In the genomic region with DNA sequence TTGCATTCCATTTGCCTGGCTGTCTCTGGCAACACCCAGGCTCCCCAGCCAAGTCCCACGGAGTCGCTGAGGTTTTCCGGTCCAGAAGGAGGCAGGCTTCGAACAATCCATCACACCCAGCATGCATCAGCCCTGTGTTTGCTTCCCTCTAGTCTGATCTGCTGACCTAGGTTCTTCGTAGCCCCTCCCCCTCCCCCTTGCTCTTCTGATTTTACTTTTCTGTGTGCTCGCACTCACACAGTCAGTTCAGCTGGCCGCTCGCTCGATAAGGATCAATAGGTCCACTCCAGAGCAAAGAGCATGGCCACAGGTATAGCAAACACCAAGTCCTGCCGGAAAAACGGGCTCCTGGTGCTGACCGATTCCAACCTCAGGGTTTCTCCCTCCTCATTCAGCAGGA, we compare ENCODE assay signal across 12 mouse cellular contexts. TPM values are rescaled to one million over a fixed set of nuclear protein-coding genes. Genes with fewer than 3 reads are reported as not detected.
DNase-seq lines count a peak whose midpoint lies in the region; ATAC-seq and TF ChIP-seq lines count a peak whose summit lies in the region.
"Had no signal": no experiment of that assay in that cellular context is flagged by ENCODE, and none has a peak within 500 bp of the region (broad histone marks: within the 10 kb centered on the region; RNA-seq: fewer than 3 reads in every experiment).

No protein-coding gene starts in this region.

- intact Hi-C loops in left cerebral cortex, postnatal 4 days (cut with DNase I): no loop called here

- WGBS in heart, embryonic 12.5 days: 15% methylated on average over 12 of the region's 12 CpGs
- WGBS in embryonic facial prominence, embryonic 10.5 days: 7% methylated on average over 12 of the region's 12 CpGs
- 10% methylated on average over 12 of the region's 12 CpGs for WGBS in liver, embryonic 14.5 days (ENCODE audit: insufficient replicate concordance)

- DNase-seq in heart, adult 18-20 months: no peak
- peak; percentile 24 to 38 for DNase-seq in kidney, postnatal 4 days
- DNase-seq in kidney, adult 11 months: no peak
- no peak for DNase-seq in embryonic facial prominence, embryonic 10.5 days (ENCODE audit: low spot score)
- DNase-seq in liver, embryonic 14.5 days (ENCODE audit: low read depth in 3 of 3, low spot score in 3 of 3): peak in 1 of 3 experiments; percentile 38
- DNase-seq in left cerebral cortex, postnatal 4 days: no peak
- DNase-seq in layer of hippocampus, adult 18-20 months (ENCODE audit: low spot score in 2 of 2): no peak
- DNase-seq: adrenal gland, postnatal 25 days; cerebellum, adult 8-10 months; gastrocnemius, adult 2 months had no signal

- peaks cover 37% of the 10 kb centered on the region for H3K4me1 ChIP-seq in heart, embryonic 12.5 days (replicated peaks)
- peaks cover 55% of the 10 kb centered on the region for H3K4me1 ChIP-seq in embryonic facial prominence, embryonic 10.5 days
- peaks cover 0 to 13% of the 10 kb centered on the region in 2 experiments; a peak in 2 of 4 replicates for H3K4me1 ChIP-seq in liver, embryonic 14.5 days (replicated peaks; ENCODE audit: control insufficient read depth in 2 of 2, insufficient read depth in 2 of 2, low read length in 1 of 2)

- no peak for ATAC-seq in heart, embryonic 12.5 days (ENCODE audit: insufficient number of reproducible peaks, low FRiP score)
- ATAC-seq in liver, embryonic 14.5 days (ENCODE audit: insufficient read depth): peak; percentile 57

- H3K27ac ChIP-seq in heart, embryonic 12.5 days (ENCODE audit: poor library complexity, severe bottlenecking): no peak overlapping the region
- peak overlapping the region; percentile 40; the same call in 1 of the 2 replicates for H3K27ac ChIP-seq in embryonic facial prominence, embryonic 10.5 days (replicated peaks)
- peak overlapping the region; percentile 37; the same call in 1 of the 2 replicates for H3K27ac ChIP-seq in liver, embryonic 14.5 days
- H3K27ac ChIP-seq: gastrocnemius, adult 2 months; limb, embryonic 13.5 days had no signal

- no peaks in the 10 kb centered on the region for H3K9me3 ChIP-seq in heart, embryonic 12.5 days (replicated peaks)
- no peaks in the 10 kb centered on the region for H3K9me3 ChIP-seq in embryonic facial prominence, embryonic 10.5 days
- no peaks in the 10 kb centered on the region for H3K9me3 ChIP-seq in liver, embryonic 14.5 days (ENCODE audit: control insufficient read depth, low read length)
- H3K9me3 ChIP-seq: limb, embryonic 13.5 days had no signal

- no peak for TF ChIP-seq CTCF in liver, embryonic 14.5 days (IDR thresholded peaks at IDR 0.05; ENCODE audit: low read depth)

- no peak overlapping the region for H3K4me3 ChIP-seq in heart, embryonic 12.5 days
- peak overlapping the region; percentile 41; the same call in 1 of the 2 replicates for H3K4me3 ChIP-seq in embryonic facial prominence, embryonic 10.5 days
- no peak overlapping the region for H3K4me3 ChIP-seq in liver, embryonic 14.5 days (ENCODE audit: insufficient read depth in 1 of 2, low read depth in 2 of 2, low read length in 2 of 2)
- H3K4me3 ChIP-seq: limb, embryonic 13.5 days had no signal

- H3K36me3 ChIP-seq in heart, embryonic 12.5 days: no peaks in the 10 kb centered on the region
- peaks cover 19% of the 10 kb centered on the region for H3K36me3 ChIP-seq in embryonic facial prominence, embryonic 10.5 days (replicated peaks)
- no peaks in the 10 kb centered on the region for H3K36me3 ChIP-seq in liver, embryonic 14.5 days (replicated peaks; ENCODE audit: control insufficient read depth, insufficient read depth, low read depth)

- no peak overlapping the region for H3K9ac ChIP-seq in heart, embryonic 12.5 days
- no peak overlapping the region for H3K9ac ChIP-seq in liver, embryonic 14.5 days (replicated peaks)
- H3K9ac ChIP-seq: limb, embryonic 13.5 days had no signal

- peak overlapping the region; percentile 65 for H3K4me2 ChIP-seq in heart, embryonic 12.5 days
- H3K4me2 ChIP-seq in liver, embryonic 14.5 days (ENCODE audit: low read depth): peak overlapping the region; percentile 18; the same call in 1 of the 2 replicates

- TF ChIP-seq EP300 in liver, embryonic 14.5 days (IDR thresholded peaks at IDR 0.05; ENCODE audit: low read depth): no peak

- no peaks in the 10 kb centered on the region; the same call in 1 of the 2 replicates for H3K27me3 ChIP-seq in heart, embryonic 12.5 days (replicated peaks)
- peaks cover 73% of the 10 kb centered on the region for H3K27me3 ChIP-seq in embryonic facial prominence, embryonic 10.5 days (replicated peaks; ENCODE audit: low read depth, poor library complexity, severe bottlenecking)
- H3K27me3 ChIP-seq in liver, embryonic 14.5 days (ENCODE audit: control insufficient read depth, insufficient read depth, low read length): peaks cover 17% of the 10 kb centered on the region

RNA-seq across cellular contexts. Expression of a gene that starts 1.6 kb away (rescaled TPM):
- 30.8 and 38.0 TPM in 2 replicates for polyA plus RNA-seq in heart, embryonic 12.5 days (2016; fragmentation: Nextera tagmentation; extraction: Ambion mirVana)
- 1 to 10 TPM; 2.8 to 3.7 TPM for total RNA-seq in heart, adult 18-20 months (2021)
- polyA plus RNA-seq in embryonic facial prominence, embryonic 10.5 days (2016; fragmentation: Nextera tagmentation; extraction: Ambion mirVana): 95.2 and 101 TPM in 2 replicates
- 25.8 and 31.5 TPM in 2 replicates for polyA plus RNA-seq in liver, embryonic 14.5 days (2012; rRNA removed)
- polyA plus RNA-seq in liver, embryonic 14.5 days (2014; fragmentation: Nextera tagmentation; extraction: Ambion mirVana): 86.9 and 87.6 TPM in 2 replicates
- under 1 TPM; 0.26 to 0.64 TPM for total RNA-seq in left cerebral cortex, postnatal 4 days (2021)
- total RNA-seq in layer of hippocampus, adult 18-20 months (2021): under 1 TPM; 0.23 to 0.64 TPM

RNA-seq across cellular contexts. Expression of a gene that starts 22.1 kb away (rescaled TPM):
- polyA plus RNA-seq in heart, embryonic 12.5 days (2016; fragmentation: Nextera tagmentation; extraction: Ambion mirVana): 20.1 and 27.2 TPM in 2 replicates
- 1 to 10 TPM; 1.5 to 3.0 TPM for total RNA-seq in heart, adult 18-20 months (2021)
- 86.3 and 91.9 TPM in 2 replicates for polyA plus RNA-seq in embryonic facial prominence, embryonic 10.5 days (2016; fragmentation: Nextera tagmentation; extraction: Ambion mirVana)
- 37.8 and 40.5 TPM in 2 replicates for polyA plus RNA-seq in liver, embryonic 14.5 days (2012; rRNA removed)
- polyA plus RNA-seq in liver, embryonic 14.5 days (2014; fragmentation: Nextera tagmentation; extraction: Ambion mirVana): 98.1 and 102 TPM in 2 replicates
- total RNA-seq in left cerebral cortex, postnatal 4 days (2021): under 1 TPM in 1 of 2 experiments, not detected in 1; 0.18 TPM
- not detected for total RNA-seq in layer of hippocampus, adult 18-20 months (2021)
- total RNA-seq: gastrocnemius, adult 2 months had no signal

RNA-seq across cellular contexts. Expression of a gene that starts 47.1 kb away (rescaled TPM):
- 79.9 and 80.2 TPM in 2 replicates for polyA plus RNA-seq in heart, embryonic 12.5 days (2016; fragmentation: Nextera tagmentation; extraction: Ambion mirVana)
- total RNA-seq in heart, adult 18-20 months (2021): 100 to 1,000 TPM; 151 to 167 TPM
- polyA plus RNA-seq in embryonic facial prominence, embryonic 10.5 days (2016; fragmentation: Nextera tagmentation; extraction: Ambion mirVana): 133 and 136 TPM in 2 replicates
- polyA plus RNA-seq in liver, embryonic 14.5 days (2012; rRNA removed): 42.8 and 66.4 TPM in 2 replicates
- polyA plus RNA-seq in liver, embryonic 14.5 days (2014; fragmentation: Nextera tagmentation; extraction: Ambion mirVana): 47.8 and 57.5 TPM in 2 replicates
- 100 to 1,000 TPM; 206 to 211 TPM for total RNA-seq in left cerebral cortex, postnatal 4 days (2021)
- 100 to 1,000 TPM; 197 to 203 TPM for total RNA-seq in layer of hippocampus, adult 18-20 months (2021)

Comparison
In these comparisons a context has a peak if more than half of its experiments do, and no peak if none do; other contexts are left out.
1. DNase-seq: peak in kidney, postnatal 4 days (2 of 2); none in heart, adult 18-20 months (0 of 2), kidney, adult 11 months (single experiment), embryonic facial prominence, embryonic 10.5 days (single experiment), left cerebral cortex, postnatal 4 days (single experiment) and layer of hippocampus, adult 18-20 months (0 of 2).